Mouse (Mus musculus) gastrocnemius, postnatal 14 days (tissue): ENCODE results near the gene Tinf2. TPM values are rescaled to one million over a fixed set of nuclear protein-coding genes. Genes with fewer than 3 reads are reported as not detected.

ENCODE experiments used
- DNase-seq: peaks from one replicate; pipeline ENCODE4 v3.0.0; 2021; ENCODE audit warnings: mixed read lengths
- intact Hi-C: fragments of 180-260 bp; cut with DNase I; formaldehyde crosslinking; loops from one replicate; pipeline ENCODE4 v1.15.1; 2025; ENCODE audit warnings: low total_unique reads
- long read RNA-seq, 2 experiments: library from polyadenylated mRNA; stranded (forward); transcript quantifications; one replicate each; pipeline ENCODE4 v2.0.0; 2021
- total RNA-seq, 2 experiments: library from RNA; stranded (reverse); gene quantifications; 2 replicates each; pipeline ENCODE4 v1.2.3; 2021

The Tinf2 gene
- 10 to 100 TPM; 10.3 to 11.2 TPM for total RNA-seq
- long read RNA-seq, experiment 1, transcript Tinf2-201 (9 exons, 2,956 nt) = major isoform, 6 of 7 reads
- long read RNA-seq, experiment 1, partial matches to known transcripts = 0 of 7 reads
- long read RNA-seq, experiment 1, other reads (novel, unspliced or antisense) = 1 of 7 reads
- long read RNA-seq, experiment 2, transcript Tinf2-201 (9 exons, 2,956 nt) = major isoform, 10 of 13 reads
- long read RNA-seq, experiment 2, partial matches to known transcripts = 0 of 13 reads
- long read RNA-seq, experiment 2, other reads (novel, unspliced or antisense) = 2 of 13 reads

DNA sequence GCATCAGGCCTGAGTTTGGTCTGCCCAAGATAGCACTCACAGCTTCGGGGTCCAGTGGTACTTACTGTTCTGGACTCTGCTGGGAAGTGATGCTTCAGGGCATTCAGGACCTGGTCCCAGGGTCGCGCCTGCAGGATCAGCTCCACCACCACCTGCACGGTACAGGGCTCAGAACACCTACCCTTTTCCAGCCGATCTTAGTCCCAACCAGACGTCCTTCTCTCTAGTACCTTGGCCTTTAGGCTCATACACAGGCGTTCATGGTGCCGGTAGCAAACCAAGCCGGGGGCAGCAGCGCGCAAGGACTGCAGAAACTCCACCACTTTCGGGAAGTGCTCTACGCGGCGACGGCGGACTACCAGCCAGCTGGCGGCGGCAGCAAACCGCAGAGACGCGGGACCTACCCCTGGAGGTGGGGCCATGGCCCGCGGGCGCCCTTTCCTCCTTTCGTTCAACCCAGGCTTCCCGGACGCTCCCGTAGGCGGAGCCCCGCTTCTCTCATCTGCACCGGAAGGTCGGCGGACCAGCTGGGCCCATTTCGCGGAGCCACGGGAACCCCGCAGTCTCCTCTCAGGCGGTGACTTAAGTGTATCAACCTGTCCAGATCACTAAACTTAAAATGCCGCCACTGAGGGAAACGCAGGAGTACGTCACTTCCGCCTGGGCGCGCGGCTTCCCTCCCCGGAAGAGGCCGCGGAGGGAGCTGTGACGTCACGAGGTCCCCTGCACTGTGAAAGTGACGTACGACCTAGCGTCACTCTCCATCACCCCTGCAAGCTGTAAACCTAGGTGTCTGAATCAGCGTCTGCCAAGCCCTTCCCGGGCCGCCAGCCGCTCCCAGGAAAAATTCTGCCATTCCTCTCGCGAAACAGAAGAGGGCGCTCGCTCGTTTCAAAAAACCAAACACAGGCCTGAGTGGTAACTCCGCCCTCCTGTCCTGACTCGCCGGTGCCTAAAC lies at the start of gene Tinf2:
Gene Tinf2, minus strand, starts transcription at position 661 of the 958 bp plus-strand sequence.
- peak; percentile 89 for DNase-seq
- intact Hi-C loops = loop anchor here (5.0 kb wide), 1 partner anchor 61 kb away; no protein-coding TSS in a partner anchor

DNA sequence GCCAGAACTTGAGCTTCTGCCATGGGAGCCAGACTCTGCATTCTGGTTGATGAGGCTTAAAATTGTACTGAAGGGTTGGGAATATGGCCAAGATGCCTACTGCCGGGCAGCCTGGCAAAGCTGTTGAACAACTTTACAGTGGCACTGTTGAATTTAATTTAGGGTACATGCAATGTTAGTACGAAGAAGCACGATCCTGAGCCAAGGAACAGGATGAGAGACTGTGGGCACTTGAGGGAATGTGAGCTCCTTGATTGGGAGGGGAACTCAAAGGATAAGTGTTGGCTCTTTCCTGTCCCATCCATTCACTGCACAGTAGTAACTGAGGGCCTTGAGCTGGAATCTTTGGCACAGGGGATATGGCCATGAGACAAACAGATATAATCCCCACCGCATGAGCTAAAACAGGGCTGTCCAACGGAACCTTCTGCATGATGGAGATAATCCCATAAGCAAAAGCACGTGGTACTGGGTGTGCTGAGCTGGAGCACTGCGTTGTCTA lies 49.0 kb upstream of the Tinf2 start:
- intact Hi-C loops = no loop called here
- DNase-seq = no peak

DNA sequence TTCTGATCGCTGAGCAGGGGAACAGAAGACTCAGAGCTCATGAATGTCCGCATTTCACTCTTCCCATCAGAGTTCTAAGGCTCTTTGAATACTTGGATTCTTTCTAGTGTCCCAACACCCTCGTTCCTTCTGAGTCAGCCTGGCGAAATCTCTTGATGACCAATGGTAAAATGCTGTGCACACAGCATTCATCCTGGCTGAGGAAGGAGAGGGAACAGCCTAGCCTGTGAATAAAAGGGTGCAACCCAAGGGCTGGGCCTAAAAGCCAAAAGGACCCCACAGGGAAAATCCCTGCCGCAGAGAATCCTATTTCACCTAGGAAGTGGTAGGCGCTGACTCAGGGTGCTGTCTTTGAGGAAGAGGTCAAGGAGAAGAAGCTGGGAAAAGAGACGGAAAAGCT lies 48.5 kb upstream of the Tinf2 start:
- DNase-seq = no peak
- intact Hi-C loops = no loop called here

DNA sequence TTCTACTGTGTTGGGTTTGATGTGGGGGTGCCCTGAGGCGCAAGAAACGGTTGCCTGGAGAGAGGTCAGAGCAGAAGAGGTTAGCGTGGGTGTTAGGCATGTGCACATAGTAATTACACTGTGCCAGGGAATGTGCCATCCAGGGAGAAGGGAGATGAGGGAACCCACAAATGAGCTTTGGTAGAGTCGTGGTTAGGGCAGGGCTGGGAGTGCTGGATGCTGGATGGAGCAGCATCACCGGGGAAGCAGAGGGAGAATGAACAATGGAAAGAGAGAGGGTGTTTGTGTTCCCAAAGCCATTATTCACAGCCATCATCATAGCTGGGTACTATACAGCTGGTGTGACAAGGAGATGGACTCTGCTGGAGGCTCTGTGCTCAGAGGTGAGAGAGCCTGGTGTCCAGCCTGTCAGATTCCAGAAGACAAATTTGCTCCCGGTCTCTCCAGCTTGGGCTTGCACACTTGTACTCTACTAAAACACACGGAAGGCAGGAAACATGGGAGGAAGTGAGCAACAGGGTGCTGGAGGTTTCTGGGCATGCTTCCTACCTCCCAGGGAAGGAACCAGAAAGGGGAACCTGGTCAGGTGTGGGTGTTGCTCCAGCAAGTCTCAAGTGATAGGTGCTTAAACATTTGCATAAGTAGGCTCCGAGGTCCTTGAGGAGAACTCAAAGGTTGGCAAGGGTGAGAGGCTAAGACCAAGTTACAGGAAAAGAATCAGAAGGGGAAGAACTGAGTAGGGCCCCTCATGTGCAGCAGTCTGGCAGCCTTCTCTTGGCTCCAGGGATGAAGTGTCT lies 46.5 kb upstream of the Tinf2 start:
- intact Hi-C loops = loop anchor here (5.0 kb wide), 1 partner anchor 36 kb away; no protein-coding TSS in a partner anchor
- no peak for DNase-seq

DNA sequence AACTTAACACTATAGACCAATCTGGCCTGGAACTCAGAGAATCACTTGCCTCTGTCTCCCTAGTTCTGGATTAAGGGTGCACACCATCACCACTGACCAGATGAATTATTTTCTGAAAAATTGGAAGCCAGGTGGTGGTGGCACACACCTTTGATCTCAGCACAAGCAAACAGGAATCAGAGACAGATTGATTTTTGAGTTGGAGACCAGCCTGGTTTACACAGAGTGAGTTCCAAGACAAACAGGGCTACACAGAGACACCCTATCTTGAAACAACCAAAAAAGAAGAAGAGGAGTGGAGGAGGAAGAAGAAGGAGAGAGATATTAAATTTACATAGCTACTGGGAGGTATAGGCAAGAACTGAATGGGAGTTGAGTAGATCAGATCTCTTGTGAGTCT lies 44.6 kb upstream of the Tinf2 start:
- no peak for DNase-seq
- intact Hi-C loops = loop anchor here (5.0 kb wide), 1 partner anchor 34 kb away; no protein-coding TSS in a partner anchor

DNA sequence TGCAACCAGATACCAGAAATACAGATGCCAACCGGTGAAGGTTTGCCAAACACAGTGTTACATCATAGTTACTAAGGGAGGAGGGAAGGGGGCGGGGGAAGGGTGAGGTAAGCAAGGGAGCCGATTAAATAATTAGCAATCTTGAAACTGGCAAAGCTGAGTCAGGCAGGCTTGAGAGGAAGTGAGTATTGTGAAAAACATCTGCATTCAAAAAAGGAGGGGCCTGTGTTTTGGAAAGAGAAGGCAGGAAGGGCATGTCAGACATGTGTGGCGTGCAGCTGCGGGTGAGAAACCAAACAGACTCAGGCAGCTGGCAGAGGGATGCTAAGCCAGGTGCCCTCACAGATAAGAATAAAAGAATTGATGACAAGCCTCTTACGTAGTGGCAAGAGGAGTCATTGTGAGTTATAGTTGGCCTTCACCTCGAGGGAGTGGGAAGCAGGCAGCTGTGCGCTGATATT lies 42.8 kb upstream of the Tinf2 start:
- intact Hi-C loops = no loop called here
- no peak for DNase-seq

DNA sequence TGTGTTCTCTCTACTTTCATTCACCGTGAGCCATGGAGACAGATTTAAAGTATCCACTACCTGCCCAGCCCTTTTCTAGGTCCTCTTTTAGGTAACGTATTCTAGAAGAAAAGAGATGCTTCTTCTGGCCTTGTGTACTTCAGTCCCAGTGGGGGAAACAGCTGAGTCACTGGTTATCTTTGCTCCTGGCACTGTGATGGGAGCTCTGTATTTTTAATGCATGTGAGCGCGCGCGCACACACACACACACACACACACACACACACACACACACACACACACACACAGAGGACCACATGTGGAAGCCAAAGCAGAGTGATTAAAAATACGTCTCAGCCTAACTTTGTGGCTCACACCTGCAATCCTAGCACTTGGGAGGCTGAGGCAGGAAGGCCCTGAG lies 41.8 kb upstream of the Tinf2 start:
- no peak for DNase-seq
- intact Hi-C loops = no loop called here

DNA sequence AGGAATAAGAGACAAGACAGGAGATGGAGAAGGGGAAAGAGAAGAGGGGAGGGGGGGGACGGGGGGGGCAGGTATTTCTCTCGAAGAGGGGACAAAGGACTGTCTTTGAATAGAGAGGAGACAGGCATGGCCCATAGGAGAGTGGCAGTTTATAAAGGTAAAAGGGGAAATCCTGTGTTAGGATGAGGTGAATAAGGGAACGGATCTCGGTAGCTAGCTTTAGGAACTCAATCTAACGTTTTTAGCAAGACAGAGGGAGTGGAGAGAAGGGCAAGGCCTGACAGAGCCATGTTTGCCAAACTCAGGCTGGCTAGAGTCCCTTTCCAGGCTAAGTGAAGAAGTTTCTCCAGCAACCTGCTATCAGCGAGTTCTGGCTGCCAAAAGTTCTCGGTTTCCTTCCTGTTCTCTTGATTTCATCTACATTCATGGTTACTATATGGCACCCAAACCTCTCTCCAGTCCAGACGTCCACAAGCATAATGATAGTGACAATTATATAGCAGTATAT lies 40.9 kb upstream of the Tinf2 start:
- intact Hi-C loops = no loop called here
- no peak for DNase-seq

DNA sequence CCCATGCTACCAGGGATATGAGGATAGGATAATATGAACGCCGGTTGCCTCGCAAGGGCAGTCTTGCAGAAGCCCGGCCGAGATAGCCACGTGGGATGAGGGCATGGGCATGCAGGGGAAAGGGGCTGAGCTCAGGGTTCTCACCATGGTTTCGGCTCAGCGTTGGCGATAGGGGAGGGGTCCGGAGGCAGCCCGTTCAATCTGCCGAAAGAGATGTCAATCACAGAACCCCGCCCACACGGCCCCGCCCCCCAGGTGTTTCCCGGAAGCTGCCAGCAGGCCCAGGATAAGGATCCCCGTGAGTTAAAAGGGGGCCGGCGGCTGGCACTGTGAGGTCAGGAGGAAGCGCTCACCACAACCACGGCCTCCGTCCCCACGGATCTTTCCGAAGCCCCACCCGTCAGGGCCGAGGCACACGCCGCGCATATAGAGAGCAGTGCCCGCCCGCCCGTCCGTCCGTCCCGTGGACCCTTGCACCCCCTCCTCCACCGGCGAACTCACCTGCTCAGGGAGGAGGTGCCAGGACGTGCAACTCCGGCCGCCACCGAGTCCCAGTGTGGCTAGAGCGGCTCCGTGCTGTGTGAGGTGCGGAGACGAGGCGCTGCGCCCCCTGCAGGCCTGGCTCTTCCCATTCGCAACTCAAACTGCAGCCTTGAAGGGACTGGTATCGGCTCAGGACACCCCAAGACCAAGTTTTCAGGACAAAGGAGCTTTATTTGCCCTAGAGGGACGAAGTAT lies 40.2 kb upstream of the Tinf2 start, which contains the start of gene Rabggta:
Gene Rabggta, minus strand, starts transcription at position 564 of the 738 bp plus-strand sequence.
- intact Hi-C loops = no loop called here
- peak; percentile 90 for DNase-seq

DNA sequence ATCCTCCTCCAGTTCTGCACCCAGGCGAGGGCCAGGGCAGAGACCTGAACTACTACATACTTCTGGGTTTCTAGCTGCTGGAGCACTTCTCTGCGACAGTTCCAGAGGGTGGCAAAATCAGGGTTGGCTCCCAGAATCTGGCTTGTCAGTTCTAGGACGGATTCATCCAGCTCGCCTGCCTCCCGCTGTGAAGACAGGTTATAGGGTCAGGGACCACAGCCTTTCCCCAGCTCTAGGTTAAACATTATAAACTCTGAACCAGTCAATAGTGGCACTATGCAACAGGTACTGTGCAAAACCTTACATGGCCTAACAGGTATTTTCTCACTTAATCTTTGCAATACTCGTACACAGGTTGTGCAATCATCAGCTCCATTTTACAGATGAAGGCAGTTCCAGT lies 39.5 kb upstream of the Tinf2 start:
- no peak for DNase-seq
- intact Hi-C loops = no loop called here

DNA sequence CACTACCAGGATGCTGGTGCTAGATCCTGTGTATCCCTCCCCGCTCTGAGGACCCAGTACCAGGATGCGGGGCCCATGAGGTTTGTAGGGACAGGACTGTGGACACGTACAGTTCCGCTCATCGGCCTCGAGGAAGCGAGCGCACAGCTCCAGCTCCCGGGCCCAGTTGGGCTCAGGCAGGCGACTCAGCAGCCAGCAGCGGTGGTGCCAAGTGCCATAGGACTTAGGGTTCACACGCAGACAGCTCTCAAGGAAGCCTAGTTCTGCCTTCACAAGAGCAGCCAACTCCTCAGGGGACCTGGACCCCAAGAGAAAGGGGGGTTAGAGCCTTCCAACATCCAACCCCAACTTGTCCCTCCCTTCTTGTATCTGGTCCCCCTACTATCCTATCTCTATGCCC lies 39.0 kb upstream of the Tinf2 start:
- DNase-seq = no peak
- intact Hi-C loops = no loop called here

DNA sequence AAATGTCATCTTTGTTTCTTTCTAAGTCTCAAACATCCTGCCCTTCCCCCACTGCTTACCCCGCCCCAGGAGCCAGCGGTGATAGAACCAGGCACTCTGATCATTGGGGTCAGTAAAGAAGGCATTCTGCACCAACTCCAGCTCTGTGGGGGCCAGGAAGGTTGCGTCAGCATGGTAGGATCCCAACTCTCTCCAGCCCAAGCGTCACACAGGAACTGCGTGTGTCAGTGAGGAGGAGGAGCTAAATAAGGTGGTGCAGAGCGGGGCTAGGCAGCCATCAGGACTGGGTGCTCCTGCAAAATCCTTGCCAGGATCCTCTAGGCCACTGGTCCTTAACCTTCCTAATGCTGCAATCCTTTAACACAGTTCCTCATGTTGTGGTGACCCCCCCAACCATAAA lies 38.1 kb upstream of the Tinf2 start:
- no peak for DNase-seq
- intact Hi-C loops = no loop called here

DNA sequence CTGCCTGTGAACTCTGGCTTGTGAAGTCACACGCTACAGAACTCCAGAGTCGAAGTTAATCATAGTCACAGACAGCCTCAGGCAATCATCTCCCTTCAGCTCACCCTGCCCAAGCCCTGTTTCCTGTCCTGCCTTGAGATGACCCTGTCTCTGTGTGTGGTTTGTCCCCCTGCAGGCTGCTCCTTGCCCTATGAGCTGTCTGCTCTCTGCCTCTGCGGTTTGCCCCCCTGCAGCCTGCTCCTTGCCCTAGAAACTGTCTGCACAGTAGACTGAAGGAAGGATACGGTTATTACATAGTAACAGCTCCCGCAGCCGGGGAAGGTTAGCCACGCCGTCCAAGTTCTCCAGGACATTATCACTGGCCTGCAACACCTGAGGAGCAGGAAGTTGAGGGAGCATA lies 35.3 kb upstream of the Tinf2 start:
- DNase-seq = no peak
- intact Hi-C loops = no loop called here

DNA sequence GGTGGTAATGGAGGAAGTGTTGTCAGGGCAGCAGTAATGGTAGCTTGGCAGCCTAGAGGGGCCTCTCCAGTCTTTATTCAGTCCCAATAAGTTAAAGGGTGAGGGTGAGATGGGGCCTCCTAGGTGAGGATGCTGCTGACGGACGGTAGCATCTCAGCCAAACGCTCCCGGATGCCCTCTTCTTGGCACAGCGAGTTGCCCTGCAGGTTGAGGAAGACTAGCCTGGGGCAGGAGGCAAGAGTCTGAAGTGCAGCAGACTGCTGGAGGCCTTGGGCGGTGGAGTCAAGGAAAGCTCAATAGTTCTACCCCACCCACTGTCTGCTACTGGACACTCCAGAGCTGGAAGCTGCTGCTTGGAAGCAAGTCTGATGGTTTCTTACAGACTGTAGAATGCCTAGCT lies 34.7 kb upstream of the Tinf2 start:
- DNase-seq = no peak
- intact Hi-C loops = no loop called here

DNA sequence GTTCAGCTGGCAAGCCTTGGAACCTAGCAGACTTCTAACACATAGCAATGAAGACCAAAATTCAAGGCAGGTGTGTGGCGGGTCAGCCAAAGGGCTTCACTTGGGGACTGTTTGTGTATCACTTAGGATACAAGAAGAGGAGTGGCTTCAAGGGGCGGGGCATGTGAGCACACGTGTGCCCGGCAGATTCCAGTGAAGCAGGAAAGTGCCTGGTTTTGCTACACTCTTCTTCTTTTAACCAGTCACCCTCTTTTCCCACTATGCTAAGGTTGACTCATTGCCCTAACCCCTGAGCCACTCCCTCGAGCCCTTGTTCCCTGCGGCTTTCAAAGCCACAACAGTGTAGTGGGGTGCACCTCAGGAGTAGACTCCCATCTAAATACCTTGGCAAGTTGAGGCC lies 33.3 kb upstream of the Tinf2 start:
- intact Hi-C loops = no loop called here

DNA sequence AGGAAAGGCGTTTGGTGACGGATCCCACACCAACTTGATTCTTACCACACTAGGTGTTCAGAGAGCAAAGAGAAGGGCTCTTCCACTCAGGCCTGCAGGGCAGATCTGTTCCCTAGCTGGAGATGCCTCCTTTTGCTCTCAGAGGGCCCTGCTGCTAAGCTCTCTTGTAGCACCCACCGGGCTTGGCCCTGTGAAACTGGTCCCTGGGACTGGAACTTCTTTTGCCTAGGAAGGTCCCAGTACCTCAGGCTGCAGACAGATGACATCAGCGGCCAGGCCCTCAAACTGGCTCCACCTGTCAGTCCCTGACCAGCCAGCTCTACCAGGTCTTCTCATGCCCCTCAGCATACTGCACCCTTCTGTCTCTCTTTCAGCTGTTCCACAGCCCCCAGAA lies 32.1 kb upstream of the Tinf2 start, which contains the start of gene Tgm1:
Gene Tgm1, minus strand, starts transcription at position 198 of the 394 bp plus-strand sequence.
- intact Hi-C loops = no loop called here
- no peak for DNase-seq

More for the DNA sequence above, 33.3 kb upstream of the Tinf2 start:
- no peak for DNase-seq

DNA sequence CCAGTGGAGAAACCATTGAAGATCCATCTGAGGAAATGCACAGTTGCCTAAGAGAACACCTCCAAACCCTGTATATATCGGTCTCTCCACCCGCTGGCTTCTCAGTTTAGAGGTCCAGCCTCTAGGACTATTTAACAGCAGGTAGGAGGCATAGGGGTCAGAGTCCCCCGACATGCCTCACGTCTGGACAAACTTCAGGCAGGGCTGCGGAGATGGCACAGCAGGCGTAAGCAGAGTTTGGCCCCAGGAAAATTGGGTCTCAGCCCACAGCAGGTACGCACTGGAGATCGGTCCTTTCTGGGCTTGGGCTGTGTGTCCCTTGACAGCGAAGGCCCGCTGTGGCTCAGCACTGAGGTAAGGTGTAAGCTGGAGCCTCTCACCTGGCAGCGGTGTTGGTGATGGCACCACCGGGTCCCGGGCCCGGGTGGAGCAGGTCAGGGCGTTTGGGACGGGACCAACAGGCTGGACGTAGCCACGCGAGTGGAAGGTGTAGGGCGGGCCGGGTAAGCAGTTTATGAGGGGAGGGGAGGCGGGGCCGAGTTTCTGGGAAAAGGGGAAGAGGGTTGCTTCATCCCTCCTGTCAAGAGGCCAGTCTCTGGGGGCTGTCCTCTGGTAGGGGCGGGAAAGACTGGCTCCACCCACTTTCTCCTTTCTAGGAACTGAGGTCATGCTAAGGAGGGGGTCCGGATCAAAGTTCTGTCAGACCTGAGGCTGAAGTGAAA lies 31.5 kb upstream of the Tinf2 start:
- intact Hi-C loops = no loop called here
- DNase-seq = peak; percentile 28

DNA sequence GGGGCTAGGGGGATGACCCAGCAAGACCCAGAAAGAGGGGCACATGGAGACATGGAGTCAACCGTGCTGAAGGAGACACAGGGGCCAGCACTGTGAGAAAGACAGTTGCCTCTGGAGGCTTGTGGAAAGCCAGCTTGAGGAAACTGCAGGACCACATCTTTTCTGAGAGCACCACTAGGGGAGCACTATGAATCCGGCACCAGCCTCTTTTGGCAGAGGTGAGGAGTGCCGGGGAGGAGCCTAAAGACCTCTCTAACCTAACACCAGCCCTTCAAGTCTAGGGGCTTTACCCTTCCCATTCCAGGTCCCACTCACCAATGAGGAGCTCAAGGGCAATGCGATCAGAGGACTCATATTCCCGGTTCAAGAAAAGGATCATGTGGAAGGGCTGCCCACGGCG lies 30.2 kb upstream of the Tinf2 start:
- DNase-seq = no peak

More for the DNA sequence above, 30.2 kb upstream of the Tinf2 start:
- intact Hi-C loops = no loop called here
